Mouse (Mus musculus) spleen, adult 2 months (tissue): ENCODE measurements at regions not wholly inside any gene's neighbourhood (a gene's known extent, or its start where the extent isn't known, plus 50 kb on each side); places are given as distances from the start of the nearest gene placed in this dataset.

Experiments
- CTCF ChIP-seq: fragments of 200-500 bp; IDR thresholded peaks from 2 replicates; pipeline ENCODE4 v1.5.1; 2011; ENCODE audit warnings: mild to moderate bottlenecking, inconsistent platforms; ENCODE audit not compliant: insufficient read depth, insufficient read length, insufficient replicate concordance; ENCODE audit errors: extremely low read depth
- POLR2A ChIP-seq: fragments of 200-500 bp; IDR thresholded peaks from 2 replicates; pipeline ENCODE4 v1.6.1; 2011; ENCODE audit warnings: low read depth, low read length, inconsistent platforms

- no peak for TF ChIP-seq CTCF
- no peak for TF ChIP-seq POLR2A
These were observed 219.4 kb upstream of the Mgmt start for GRCm38 (mm10) chr7:136675041-136675440.
